20 mouse cellular contexts compared by ENCODE assay signal in genomic region chr4:99273979-99274378, GRCm38 (mm10). TPM values are rescaled to one million over a fixed set of nuclear protein-coding genes. Genes with fewer than 3 reads are reported as not detected.
DNase-seq lines count a peak whose midpoint lies in the region; ATAC-seq and TF ChIP-seq lines count a peak whose summit lies in the region.
"Had no signal": no experiment of that assay in that cellular context is flagged by ENCODE, and none has a peak within 500 bp of the region (broad histone marks: within the 10 kb centered on the region; RNA-seq: fewer than 3 reads in every experiment).

No protein-coding gene starts in this region.

- H3K4me1 ChIP-seq in embryonic facial prominence, embryonic 11.5 days (ENCODE audit: control insufficient read depth, insufficient read depth, low read length) = no peaks in the 10 kb centered on the region
- peaks cover 19% of the 10 kb centered on the region for H3K4me1 ChIP-seq in embryonic facial prominence, embryonic 10.5 days
- H3K4me1 ChIP-seq in hindbrain, embryonic 11.5 days (replicated peaks; ENCODE audit: control insufficient read depth, insufficient read depth, low read length) = no peaks in the 10 kb centered on the region
- peaks cover 4% of the 10 kb centered on the region; the same call in 1 of the 2 replicates for H3K4me1 ChIP-seq in midbrain, embryonic 14.5 days (ENCODE audit: control insufficient read depth, insufficient read depth, low read length)
- no peaks in the 10 kb centered on the region for H3K4me1 ChIP-seq in liver, embryonic 11.5 days (replicated peaks; ENCODE audit: control insufficient read depth, insufficient read depth, low read length)
- H3K4me1 ChIP-seq: embryonic facial prominence, embryonic 15.5 days had no signal

- H3K9me3 ChIP-seq in embryonic facial prominence, embryonic 11.5 days (replicated peaks; ENCODE audit: control insufficient read depth, low read length) = no peaks in the 10 kb centered on the region
- no peaks in the 10 kb centered on the region for H3K9me3 ChIP-seq in embryonic facial prominence, embryonic 10.5 days
- no peaks in the 10 kb centered on the region for H3K9me3 ChIP-seq in hindbrain, embryonic 11.5 days (ENCODE audit: control insufficient read depth, low read length)
- H3K9me3 ChIP-seq in midbrain, embryonic 14.5 days (ENCODE audit: control insufficient read depth, low read length) = no peaks in the 10 kb centered on the region
- no peaks in the 10 kb centered on the region for H3K9me3 ChIP-seq in liver, embryonic 11.5 days (ENCODE audit: control insufficient read depth, low read length)
- H3K9me3 ChIP-seq: embryonic facial prominence, embryonic 15.5 days had no signal

- no peak overlapping the region for H3K4me3 ChIP-seq in embryonic facial prominence, embryonic 11.5 days (ENCODE audit: low read depth, low read length)
- no peak overlapping the region for H3K4me3 ChIP-seq in embryonic facial prominence, embryonic 10.5 days
- no peak overlapping the region for H3K4me3 ChIP-seq in hindbrain, embryonic 11.5 days (ENCODE audit: low read depth, low read length)
- H3K4me3 ChIP-seq in midbrain, embryonic 14.5 days (replicated peaks; ENCODE audit: low read depth, low read length) = no peak overlapping the region
- no peak overlapping the region for H3K4me3 ChIP-seq in liver, embryonic 11.5 days (ENCODE audit: low read depth, low read length)
- H3K4me3 ChIP-seq: embryonic facial prominence, embryonic 15.5 days had no signal

- H3K9ac ChIP-seq in embryonic facial prominence, embryonic 11.5 days (replicated peaks; ENCODE audit: low read length) = no peak overlapping the region
- H3K9ac ChIP-seq in hindbrain, embryonic 11.5 days (ENCODE audit: low read depth, low read length) = no peak overlapping the region
- no peak overlapping the region for H3K9ac ChIP-seq in midbrain, embryonic 14.5 days (replicated peaks; ENCODE audit: low read length)
- H3K9ac ChIP-seq in liver, embryonic 11.5 days (ENCODE audit: low read depth, low read length) = no peak overlapping the region
- H3K9ac ChIP-seq: embryonic facial prominence, embryonic 15.5 days; liver, embryonic 14.5 days had no signal

- H3K36me3 ChIP-seq in embryonic facial prominence, embryonic 11.5 days (replicated peaks; ENCODE audit: control insufficient read depth, insufficient read depth, low read depth, low read length) = no peaks in the 10 kb centered on the region
- 0 out of 2 replicates have a peak, but pooled peaks cover 5% of the 10 kb centered on the region for H3K36me3 ChIP-seq in embryonic facial prominence, embryonic 10.5 days (replicated peaks)
- no peaks in the 10 kb centered on the region for H3K36me3 ChIP-seq in hindbrain, embryonic 11.5 days (ENCODE audit: control insufficient read depth, insufficient read depth, low read length)
- peaks cover 3% of the 10 kb centered on the region; the same call in 1 of the 2 replicates for H3K36me3 ChIP-seq in midbrain, embryonic 14.5 days (ENCODE audit: control insufficient read depth, insufficient read depth, low read length)
- no peaks in the 10 kb centered on the region for H3K36me3 ChIP-seq in liver, embryonic 11.5 days (ENCODE audit: control insufficient read depth, insufficient read depth, low read length)
- H3K36me3 ChIP-seq: embryonic facial prominence, embryonic 15.5 days had no signal

- no peak for TF ChIP-seq POLR2A in brain, embryonic 14.5 days (IDR thresholded peaks at IDR 0.05; ENCODE audit: borderline replicate concordance, extremely low read depth, insufficient read depth, insufficient read length, poor library complexity, severe bottlenecking)

- no peak for TF ChIP-seq CTCF in brain, embryonic 14.5 days (IDR thresholded peaks at IDR 0.05; ENCODE audit: borderline replicate concordance, extremely low read depth, insufficient read depth, insufficient read length)

- ATAC-seq in embryonic facial prominence, embryonic 11.5 days (replicated peaks; ENCODE audit: insufficient number of reproducible peaks, low FRiP score, low TSS enrichment, low read depth) = peak; percentile 62; the same call in 1 of the 2 replicates
- peak; percentile 82 for ATAC-seq in hindbrain, embryonic 11.5 days (ENCODE audit: low FRiP score)
- ATAC-seq in midbrain, embryonic 14.5 days (ENCODE audit: low FRiP score, low TSS enrichment) = no peak; the same call in 1 of the 2 replicates
- no peak for ATAC-seq in liver, embryonic 11.5 days (replicated peaks; ENCODE audit: low FRiP score)
- ATAC-seq in monocyte, adult 5-6 weeks (replicated peaks; ENCODE audit: insufficient number of reproducible peaks, low FRiP score, low TSS enrichment, poor library complexity, severe bottlenecking) = no peak
- ATAC-seq: intestine, embryonic 16.5 days had no signal

- H3K4me2 ChIP-seq in embryonic facial prominence, embryonic 11.5 days (ENCODE audit: low read depth, low read length) = no peak overlapping the region
- H3K4me2 ChIP-seq in hindbrain, embryonic 11.5 days (replicated peaks; ENCODE audit: low read depth, low read length) = no peak overlapping the region
- H3K4me2 ChIP-seq in midbrain, embryonic 14.5 days (ENCODE audit: low read length) = no peak overlapping the region
- H3K4me2 ChIP-seq in liver, embryonic 11.5 days = no peak overlapping the region
- H3K4me2 ChIP-seq: embryonic facial prominence, embryonic 15.5 days had no signal

- DNase-seq in embryonic facial prominence, embryonic 11.5 days (ENCODE audit: low spot score) = no peak
- no peak for DNase-seq in embryonic facial prominence, embryonic 10.5 days (ENCODE audit: low spot score)
- peak; percentile 81 for DNase-seq in brain, embryonic 14.5 days (ENCODE audit: low read depth)
- DNase-seq in hindbrain, embryonic 11.5 days (ENCODE audit: low spot score) = peak; percentile 15
- DNase-seq in midbrain, embryonic 14.5 days = peak; percentile 40
- no peak for DNase-seq in liver, embryonic 11.5 days (ENCODE audit: low spot score)
- DNase-seq in kidney, postnatal 10 days = no peak
- DNase-seq: adrenal gland, adult 8-10 months; cerebellum, postnatal 14 days; heart, adult 18-20 months; layer of hippocampus, adult 9-11 months; left cerebral cortex, postnatal 4 days; lung, postnatal 10 days; thymus, postnatal 14 days had no signal

- 56% methylated on average over 7 of the region's 7 CpGs for whole genome bisulfite sequencing in embryonic facial prominence, embryonic 11.5 days
- WGBS in embryonic facial prominence, embryonic 10.5 days = 51% methylated on average over 7 of the region's 7 CpGs
- 60% methylated on average over 7 of the region's 7 CpGs for WGBS in hindbrain, embryonic 11.5 days
- WGBS in midbrain, embryonic 14.5 days = 28% methylated on average over 7 of the region's 7 CpGs
- 84% methylated on average over 7 of the region's 7 CpGs for WGBS in liver, embryonic 11.5 days

- H3K27ac ChIP-seq in embryonic facial prominence, embryonic 11.5 days (replicated peaks; ENCODE audit: low read depth, low read length) = no peak overlapping the region
- no peak overlapping the region for H3K27ac ChIP-seq in embryonic facial prominence, embryonic 10.5 days (replicated peaks)
- H3K27ac ChIP-seq in hindbrain, embryonic 11.5 days (ENCODE audit: low read depth, low read length) = no peak overlapping the region
- H3K27ac ChIP-seq in midbrain, embryonic 14.5 days (replicated peaks; ENCODE audit: low read depth, low read length) = no peak overlapping the region
- no peak overlapping the region for H3K27ac ChIP-seq in liver, embryonic 11.5 days (ENCODE audit: low read depth, low read length)
- H3K27ac ChIP-seq: embryonic facial prominence, embryonic 15.5 days; kidney, postnatal 0 days; liver, embryonic 14.5 days had no signal

- H3K27me3 ChIP-seq in embryonic facial prominence, embryonic 11.5 days (ENCODE audit: control insufficient read depth, insufficient read depth, low read length) = no peaks in the 10 kb centered on the region
- no peaks in the 10 kb centered on the region for H3K27me3 ChIP-seq in embryonic facial prominence, embryonic 10.5 days (replicated peaks; ENCODE audit: low read depth, poor library complexity, severe bottlenecking)
- no peaks in the 10 kb centered on the region for H3K27me3 ChIP-seq in hindbrain, embryonic 11.5 days (ENCODE audit: control insufficient read depth, insufficient read depth, low read length)
- H3K27me3 ChIP-seq in midbrain, embryonic 14.5 days (ENCODE audit: control insufficient read depth, insufficient read depth, low read length) = no peaks in the 10 kb centered on the region
- no peaks in the 10 kb centered on the region for H3K27me3 ChIP-seq in liver, embryonic 11.5 days (replicated peaks; ENCODE audit: control insufficient read depth, insufficient read depth, low read length)
- H3K27me3 ChIP-seq: embryonic facial prominence, embryonic 15.5 days had no signal

RNA-seq across cellular contexts. Expression of gene Gm12689, which starts 21.7 kb away (rescaled TPM):
- polyA plus RNA-seq in embryonic facial prominence, embryonic 11.5 days (2014; fragmentation: Nextera tagmentation; extraction: Ambion mirVana) = 0.31 TPM in 1 of 2 replicates, not detected in the other
- 0.18 TPM in 1 of 2 replicates, not detected in the other for polyA plus RNA-seq in embryonic facial prominence, embryonic 10.5 days (2016; fragmentation: Nextera tagmentation; extraction: Ambion mirVana)
- polyA plus RNA-seq in brain, embryonic 14.5 days (2012; rRNA removed) = 1.3 and 1.5 TPM in 2 replicates
- 0.17 and 0.18 TPM in 2 replicates for polyA plus RNA-seq in hindbrain, embryonic 11.5 days (2014; fragmentation: Nextera tagmentation; extraction: Ambion mirVana)
- polyA plus RNA-seq in midbrain, embryonic 14.5 days (2014; fragmentation: Nextera tagmentation; extraction: Ambion mirVana) = 0.36 TPM in 1 of 2 replicates, not detected in the other
- polyA plus RNA-seq in liver, embryonic 11.5 days (2014; fragmentation: Nextera tagmentation; extraction: Ambion mirVana) = not detected in 2 replicates
- 1.0 to 3.3 TPM (median 2.3 TPM) in 3 replicates for total RNA-seq in monocyte, adult 5-6 weeks (2017)
- total RNA-seq: heart, adult 18-20 months had no signal
- polyA plus RNA-seq: heart, postnatal 0 days had no signal

Comparison
In these comparisons a context has a peak if more than half of its experiments do, and no peak if none do; other contexts are left out.
1. ATAC-seq: peak in embryonic facial prominence, embryonic 11.5 days (single experiment) and hindbrain, embryonic 11.5 days (single experiment); none in midbrain, embryonic 14.5 days (single experiment), liver, embryonic 11.5 days (single experiment) and monocyte, adult 5-6 weeks (single experiment).
2. DNase-seq: peak in brain, embryonic 14.5 days (single experiment), hindbrain, embryonic 11.5 days (single experiment) and midbrain, embryonic 14.5 days (single experiment); none in embryonic facial prominence, embryonic 11.5 days (single experiment), embryonic facial prominence, embryonic 10.5 days (single experiment), liver, embryonic 11.5 days (single experiment) and kidney, postnatal 10 days (single experiment).